Mouse (Mus musculus) heart, embryonic 10.5 days (tissue): ENCODE measurements at regions not wholly inside any gene's neighbourhood (a gene's known extent, or its start where the extent isn't known, plus 50 kb on each side); places are given as distances from the start of the nearest gene placed in this dataset.

ENCODE experiments used
- DNase-seq: peaks from one replicate; pipeline ENCODE4 v3.0.0-alpha.2; 2017; ENCODE audit warnings: low spot score
- H3K27ac ChIP-seq: fragments of 300-500 bp; sonication (generic); 2 replicates; pipeline ENCODE4 v1.5.1; 2016; ENCODE audit warnings: mild to moderate bottlenecking
- H3K27me3 ChIP-seq: fragments of 300-500 bp; sonication (generic); 2 replicates; pipeline ENCODE4 v1.6.1; 2016; ENCODE audit warnings: mild to moderate bottlenecking; ENCODE audit not compliant: poor library complexity, insufficient read depth, severe bottlenecking
- H3K36me3 ChIP-seq: fragments of 300-500 bp; sonication (generic); 2 replicates; pipeline ENCODE4 v1.6.1; 2016; ENCODE audit warnings: mild to moderate bottlenecking, moderate library complexity
- H3K4me1 ChIP-seq: fragments of 300-500 bp; sonication (generic); 2 replicates; pipeline ENCODE4 v1.6.1; 2016; ENCODE audit warnings: mild to moderate bottlenecking
- H3K4me3 ChIP-seq: fragments of 300-500 bp; sonication (generic); 2 replicates; pipeline ENCODE4 v1.5.1; 2016; ENCODE audit warnings: mild to moderate bottlenecking, moderate library complexity
- H3K9me3 ChIP-seq: fragments of 300-500 bp; sonication (generic); 2 replicates; pipeline ENCODE4 v1.6.1; 2016; ENCODE audit warnings: mild to moderate bottlenecking, moderate library complexity
- WGBS: fragments of 180-500 bp; shearing (Covaris S2); methylation state at CpG from one replicate; pipeline ENCODE4 v1.1.7; 2016; 5-methylcytosine and 5-hydroxymethylcytosine counted together

- Histone ChIP-seq H3K27ac (no peak overlapping the region), H3K27me3 (0 out of 2 replicates have a peak, but pooled peaks cover 4% of the 10 kb centered on the region), H3K9me3 (no peaks in the 10 kb centered on the region), H3K36me3 (no peaks in the 10 kb centered on the region), H3K4me3 (no peak overlapping the region), H3K4me1 (0 out of 2 replicates have a peak, but pooled peaks cover 5% of the 10 kb centered on the region)
- DNase-seq: no peak
- 66% methylated on average over 9 of the region's 9 CpGs for WGBS
Observed at GRCm38 (mm10) chr16:29829457-29829856, 234.7 kb upstream of the Hes1 start.

- 0 out of 2 replicates have a peak, but pooled peaks cover 4% of the 10 kb centered on the region for H3K27me3 ChIP-seq
- no peak for DNase-seq
- H3K4me1 ChIP-seq: 0 out of 2 replicates have a peak, but pooled peaks cover 5% of the 10 kb centered on the region
- H3K36me3 ChIP-seq: no peaks in the 10 kb centered on the region
- no peak overlapping the region for H3K27ac ChIP-seq
- no peak overlapping the region for H3K4me3 ChIP-seq
- H3K9me3 ChIP-seq: no peaks in the 10 kb centered on the region
Observed at GRCm38 (mm10) chr16:29830101-29830500, 234.1 kb upstream of the Hes1 start.

GRCm38 (mm10) chr16:29833298-29833697 lies 230.9 kb upstream of the Hes1 start:
- Histone ChIP-seq H3K4me3 (no peak overlapping the region), H3K36me3 (no peaks in the 10 kb centered on the region), H3K9me3 (no peaks in the 10 kb centered on the region), H3K4me1 (peaks cover 14% of the 10 kb centered on the region), H3K27me3 (0 out of 2 replicates have a peak, but pooled peaks cover 11% of the 10 kb centered on the region), H3K27ac (no peak overlapping the region)
- DNase-seq: no peak
- WGBS: 82% methylated on average over 11 of the region's 11 CpGs

GRCm38 (mm10) chr16:29833875-29834274 lies 230.3 kb upstream of the Hes1 start:
- Histone ChIP-seq H3K27me3 (0 out of 2 replicates have a peak, but pooled peaks cover 11% of the 10 kb centered on the region), H3K36me3 (no peaks in the 10 kb centered on the region), H3K4me3 (no peak overlapping the region), H3K9me3 (no peaks in the 10 kb centered on the region), H3K4me1 (peaks cover 14% of the 10 kb centered on the region), H3K27ac (no peak overlapping the region)
- 63% methylated on average over 6 of the region's 6 CpGs for WGBS
- no peak for DNase-seq

- Histone ChIP-seq H3K27me3 (peaks cover 14% of the 10 kb centered on the region; the same call in 1 of the 2 replicates), H3K9me3 (no peaks in the 10 kb centered on the region), H3K36me3 (no peaks in the 10 kb centered on the region), H3K4me1 (peaks cover 19% of the 10 kb centered on the region), H3K4me3 (no peak overlapping the region), H3K27ac (no peak overlapping the region)
- DNase-seq: no peak
- WGBS: 71% methylated on average over 6 of the region's 6 CpGs
Observed at GRCm38 (mm10) chr16:29834669-29835068, 229.5 kb upstream of the Hes1 start.

- Histone ChIP-seq H3K4me1 (peaks cover 28% of the 10 kb centered on the region), H3K4me3 (peak overlapping the region; percentile 43)
Observed at GRCm38 (mm10) chr16:29837025-29837629, 227.1 kb upstream of the Hes1 start.

GRCm38 (mm10) chr16:29837874-29838273 lies 226.3 kb upstream of the Hes1 start:
- H3K4me3 ChIP-seq: no peak overlapping the region
- no peaks in the 10 kb centered on the region for H3K9me3 ChIP-seq
- peaks cover 26% of the 10 kb centered on the region; the same call in 1 of the 2 replicates for H3K27me3 ChIP-seq
- no peaks in the 10 kb centered on the region for H3K36me3 ChIP-seq
- no peak overlapping the region for H3K27ac ChIP-seq
- WGBS: 82% methylated on average over 5 of the region's 5 CpGs
- H3K4me1 ChIP-seq: peaks cover 26% of the 10 kb centered on the region
- no peak for DNase-seq

More at GRCm38 (mm10) chr16:29837025-29837629, 227.1 kb upstream of the Hes1 start:
- H3K9me3 ChIP-seq: no peaks in the 10 kb centered on the region
- WGBS: 15% methylated on average over 14 of the region's 14 CpGs
- peak overlapping the region; percentile 69; the same call in 1 of the 2 replicates for H3K27ac ChIP-seq
- no peak for DNase-seq
- H3K27me3 ChIP-seq: peaks cover 23% of the 10 kb centered on the region; the same call in 1 of the 2 replicates
- no peaks in the 10 kb centered on the region for H3K36me3 ChIP-seq

GRCm38 (mm10) chr16:29838981-29839661 lies 225.1 kb upstream of the Hes1 start:
- H3K4me3 ChIP-seq: peak overlapping the region; percentile 54
- peaks cover 26% of the 10 kb centered on the region; the same call in 1 of the 2 replicates for H3K27me3 ChIP-seq
- 5% methylated on average over 28 of the region's 28 CpGs for WGBS
- H3K27ac ChIP-seq: peak overlapping the region; percentile 79
- H3K9me3 ChIP-seq: no peaks in the 10 kb centered on the region
- DNase-seq: no peak
- H3K4me1 ChIP-seq: peaks cover 23% of the 10 kb centered on the region
- H3K36me3 ChIP-seq: no peaks in the 10 kb centered on the region

- Histone ChIP-seq H3K27me3 (peaks cover 26% of the 10 kb centered on the region; the same call in 1 of the 2 replicates), H3K27ac (peak overlapping the region; percentile 79), H3K9me3 (no peaks in the 10 kb centered on the region), H3K36me3 (no peaks in the 10 kb centered on the region), H3K4me1 (peaks cover 26% of the 10 kb centered on the region), H3K4me3 (peak overlapping the region; percentile 54)
- DNase-seq: no peak
- WGBS: 22% methylated on average over 6 of the region's 6 CpGs
Observed at GRCm38 (mm10) chr16:29839662-29840001, 224.6 kb upstream of the Hes1 start.

- DNase-seq: no peak
- peaks cover 34% of the 10 kb centered on the region for H3K4me1 ChIP-seq
- no peak overlapping the region for H3K27ac ChIP-seq
- 70% methylated on average over 2 of the region's 2 CpGs for WGBS
- H3K4me3 ChIP-seq: no peak overlapping the region
- H3K9me3 ChIP-seq: no peaks in the 10 kb centered on the region
- no peaks in the 10 kb centered on the region for H3K36me3 ChIP-seq
- peaks cover 23% of the 10 kb centered on the region; the same call in 1 of the 2 replicates for H3K27me3 ChIP-seq
Observed at GRCm38 (mm10) chr16:29840412-29840811, 223.8 kb upstream of the Hes1 start.

GRCm38 (mm10) chr16:29841132-29841531 lies 223.1 kb upstream of the Hes1 start:
- DNase-seq: no peak
- peaks cover 18% of the 10 kb centered on the region; the same call in 1 of the 2 replicates for H3K27me3 ChIP-seq
- no peak overlapping the region for H3K4me3 ChIP-seq
- H3K27ac ChIP-seq: 0 out of 2 replicates have a peak overlapping the region, but pooled peaks have one; percentile 37
- no peaks in the 10 kb centered on the region for H3K36me3 ChIP-seq
- peaks cover 39% of the 10 kb centered on the region for H3K4me1 ChIP-seq
- H3K9me3 ChIP-seq: no peaks in the 10 kb centered on the region
- 47% methylated on average over 4 of the region's 4 CpGs for WGBS

- DNase-seq: no peak
- Histone ChIP-seq H3K27ac (no peak overlapping the region), H3K36me3 (no peaks in the 10 kb centered on the region), H3K4me3 (no peak overlapping the region), H3K27me3 (peaks cover 18% of the 10 kb centered on the region; the same call in 1 of the 2 replicates), H3K9me3 (no peaks in the 10 kb centered on the region), H3K4me1 (peaks cover 42% of the 10 kb centered on the region)
- WGBS: 90% methylated on average over 4 of the region's 4 CpGs
Observed at GRCm38 (mm10) chr16:29842071-29842470, 222.1 kb upstream of the Hes1 start.

GRCm38 (mm10) chr16:29843490-29843889 lies 220.7 kb upstream of the Hes1 start:
- Histone ChIP-seq H3K9me3 (no peaks in the 10 kb centered on the region), H3K27me3 (peaks cover 18% of the 10 kb centered on the region; the same call in 1 of the 2 replicates), H3K4me3 (no peak overlapping the region), H3K4me1 (peaks cover 45% of the 10 kb centered on the region), H3K36me3 (no peaks in the 10 kb centered on the region), H3K27ac (no peak overlapping the region)
- no peak for DNase-seq
- WGBS: 33% methylated on average over 7 of the region's 7 CpGs
